Mouse (Mus musculus): Measurements from ENCODE around the gene Tmem38a. TPM values are rescaled to one million over a fixed set of nuclear protein-coding genes. Genes with fewer than 3 reads are reported as not detected.

Tmem38a gene
- polyA plus RNA-seq, 1 experiment, result 107 TPM

- Histone ChIP-seq H3K4me1 (ENCODE audit: control insufficient read depth, insufficient read depth, low read length) (peaks cover 11% of the 10 kb centered on the region), H3K27ac (ENCODE audit: insufficient read depth, low read length) (no peak overlapping the region), H3K4me3 (replicated peaks; ENCODE audit: insufficient read depth, low read depth, low read length) (peak overlapping the region; percentile 41), H3K27me3 (ENCODE audit: control insufficient read depth, insufficient read depth, low read length) (no peaks in the 10 kb centered on the region)
- DNase-seq, result no peak
- 56% methylated on average over 6 of the region's 6 CpGs for WGBS
- TF ChIP-seq POLR2A (IDR thresholded peaks at IDR 0.05; ENCODE audit: borderline replicate concordance, insufficient read depth, low read length) (no peak), CTCF (IDR thresholded peaks at IDR 0.05; ENCODE audit: borderline replicate concordance, insufficient read depth, low read depth, low read length) (no peak)
Observed at GRCm38 (mm10) chr8:72573450-72573849, 1.6 kb downstream of the Tmem38a start.

- Histone ChIP-seq H3K27me3 (ENCODE audit: control insufficient read depth, insufficient read depth, low read length) (no peaks in the 10 kb centered on the region), H3K27ac (ENCODE audit: insufficient read depth, low read length) (no peak overlapping the region), H3K4me1 (ENCODE audit: control insufficient read depth, insufficient read depth, low read length) (peaks cover 8% of the 10 kb centered on the region), H3K4me3 (replicated peaks; ENCODE audit: insufficient read depth, low read depth, low read length) (no peak overlapping the region)
- 83% methylated on average over 6 of the region's 6 CpGs for WGBS
- no peak for TF ChIP-seq CTCF (IDR thresholded peaks at IDR 0.05; ENCODE audit: borderline replicate concordance, insufficient read depth, low read depth, low read length)
- TF ChIP-seq POLR2A (IDR thresholded peaks at IDR 0.05; ENCODE audit: borderline replicate concordance, insufficient read depth, low read length), result no peak
- no peak for DNase-seq
Observed at GRCm38 (mm10) chr8:72575915-72576314, 4.1 kb downstream of the Tmem38a start.

GRCm38 (mm10) chr8:72577266-72577665 lies 5.4 kb downstream of the Tmem38a start:
- Histone ChIP-seq H3K4me3 (replicated peaks; ENCODE audit: insufficient read depth, low read depth, low read length) (no peak overlapping the region), H3K27me3 (ENCODE audit: control insufficient read depth, insufficient read depth, low read length) (no peaks in the 10 kb centered on the region), H3K4me1 (ENCODE audit: control insufficient read depth, insufficient read depth, low read length) (peaks cover 8% of the 10 kb centered on the region), H3K27ac (ENCODE audit: insufficient read depth, low read length) (no peak overlapping the region)
- no peak for DNase-seq
- TF ChIP-seq CTCF (IDR thresholded peaks at IDR 0.05; ENCODE audit: borderline replicate concordance, insufficient read depth, low read depth, low read length) (no peak), POLR2A (IDR thresholded peaks at IDR 0.05; ENCODE audit: borderline replicate concordance, insufficient read depth, low read length) (no peak)
- 80% methylated on average over 3 of the region's 3 CpGs for WGBS

- 65% methylated on average over 1 of the region's 1 CpGs for WGBS
- H3K4me3 ChIP-seq (replicated peaks; ENCODE audit: insufficient read depth, low read depth, low read length), result no peak overlapping the region
- TF ChIP-seq POLR2A (IDR thresholded peaks at IDR 0.05; ENCODE audit: borderline replicate concordance, insufficient read depth, low read length), result no peak
- no peak for TF ChIP-seq CTCF (IDR thresholded peaks at IDR 0.05; ENCODE audit: borderline replicate concordance, insufficient read depth, low read depth, low read length)
- H3K4me1 ChIP-seq (ENCODE audit: control insufficient read depth, insufficient read depth, low read length), result peaks cover 8% of the 10 kb centered on the region
- H3K27me3 ChIP-seq (ENCODE audit: control insufficient read depth, insufficient read depth, low read length), result no peaks in the 10 kb centered on the region
- H3K27ac ChIP-seq (ENCODE audit: insufficient read depth, low read length), result no peak overlapping the region
- DNase-seq, result no peak
Observed at GRCm38 (mm10) chr8:72577941-72578340, 6.1 kb downstream of the Tmem38a start.

GRCm38 (mm10) chr8:72579374-72579773 lies 7.5 kb downstream of the Tmem38a start:
- 21% methylated on average over 9 of the region's 9 CpGs for WGBS
- TF ChIP-seq CTCF (IDR thresholded peaks at IDR 0.05; ENCODE audit: borderline replicate concordance, insufficient read depth, low read depth, low read length) (no peak), POLR2A (IDR thresholded peaks at IDR 0.05; ENCODE audit: borderline replicate concordance, insufficient read depth, low read length) (no peak)

GRCm38 (mm10) chr8:72583056-72583771 lies 11.4 kb downstream of the Tmem38a start:
- Histone ChIP-seq H3K4me3 (replicated peaks; ENCODE audit: insufficient read depth, low read depth, low read length) (no peak overlapping the region), H3K27ac (ENCODE audit: insufficient read depth, low read length) (no peak overlapping the region), H3K27me3 (ENCODE audit: control insufficient read depth, insufficient read depth, low read length) (no peaks in the 10 kb centered on the region), H3K4me1 (ENCODE audit: control insufficient read depth, insufficient read depth, low read length) (peaks cover 4% of the 10 kb centered on the region)
- whole genome bisulfite sequencing, result 61% methylated on average over 7 of the region's 7 CpGs
- TF ChIP-seq POLR2A (IDR thresholded peaks at IDR 0.05; ENCODE audit: borderline replicate concordance, insufficient read depth, low read length) (no peak), CTCF (IDR thresholded peaks at IDR 0.05; ENCODE audit: borderline replicate concordance, insufficient read depth, low read depth, low read length) (no peak)
- DNase-seq, result peak in 1 of 2 experiments; percentile 18

More at GRCm38 (mm10) chr8:72579374-72579773, 7.5 kb downstream of the Tmem38a start:
- H3K27me3 ChIP-seq (ENCODE audit: control insufficient read depth, insufficient read depth, low read length), result no peaks in the 10 kb centered on the region
- no peak overlapping the region for H3K4me3 ChIP-seq (replicated peaks; ENCODE audit: insufficient read depth, low read depth, low read length)
- DNase-seq, result peak; percentile 24 to 33
- peaks cover 4% of the 10 kb centered on the region for H3K4me1 ChIP-seq (ENCODE audit: control insufficient read depth, insufficient read depth, low read length)
- no peak overlapping the region for H3K27ac ChIP-seq (ENCODE audit: insufficient read depth, low read length)

GRCm38 (mm10) chr8:72584390-72584789 lies 12.5 kb downstream of the Tmem38a start:
- DNase-seq, result no peak
- no peak for TF ChIP-seq CTCF (IDR thresholded peaks at IDR 0.05; ENCODE audit: borderline replicate concordance, insufficient read depth, low read depth, low read length)
- no peak for TF ChIP-seq POLR2A (IDR thresholded peaks at IDR 0.05; ENCODE audit: borderline replicate concordance, insufficient read depth, low read length)
- Histone ChIP-seq H3K27ac (ENCODE audit: insufficient read depth, low read length) (no peak overlapping the region), H3K4me3 (replicated peaks; ENCODE audit: insufficient read depth, low read depth, low read length) (no peak overlapping the region), H3K4me1 (ENCODE audit: control insufficient read depth, insufficient read depth, low read length) (peaks cover 1% of the 10 kb centered on the region), H3K27me3 (ENCODE audit: control insufficient read depth, insufficient read depth, low read length) (no peaks in the 10 kb centered on the region)
- 80% methylated on average over 6 of the region's 6 CpGs for WGBS

GRCm38 (mm10) chr8:72587806-72588205 lies 16.0 kb downstream of the Tmem38a start:
- DNase-seq, result peak; percentile 55 to 68
- 16% methylated on average over 6 of the region's 6 CpGs for WGBS
- TF ChIP-seq POLR2A (IDR thresholded peaks at IDR 0.05; ENCODE audit: borderline replicate concordance, insufficient read depth, low read length) (no peak), CTCF (IDR thresholded peaks at IDR 0.05; ENCODE audit: borderline replicate concordance, insufficient read depth, low read depth, low read length) (no peak)
- Histone ChIP-seq H3K27ac (ENCODE audit: insufficient read depth, low read length) (no peak overlapping the region), H3K4me1 (ENCODE audit: control insufficient read depth, insufficient read depth, low read length) (no peaks in the 10 kb centered on the region), H3K27me3 (ENCODE audit: control insufficient read depth, insufficient read depth, low read length) (no peaks in the 10 kb centered on the region), H3K4me3 (replicated peaks; ENCODE audit: insufficient read depth, low read depth, low read length) (no peak overlapping the region)

All from cerebellum, adult 2 months (tissue).